Mouse (Mus musculus) midbrain, embryonic 12.5 days (tissue): Measurements from ENCODE around the gene Cracr2a. TPM values are rescaled to one million over a fixed set of nuclear protein-coding genes. Genes with fewer than 3 reads are reported as not detected.

ENCODE experiments used
- ATAC-seq: fragments of 200-750 bp; cut with Nextera tagmentation; 2 replicates; pipeline ENCODE4 v1.8.0; 2017; ENCODE audit warnings: low read depth, moderate TSS enrichment, moderate library complexity; ENCODE audit not compliant: low FRiP score
- H3K27ac ChIP-seq: fragments of 300-500 bp; sonication (generic); replicated peaks from 2 replicates; pipeline ENCODE4 v1.5.1; 2016; ENCODE audit warnings: mild to moderate bottlenecking
- H3K27me3 ChIP-seq: fragments of 300-500 bp; sonication (generic); 2 replicates; pipeline ENCODE4 v1.6.1; 2016; ENCODE audit warnings: mild to moderate bottlenecking
- H3K36me3 ChIP-seq: fragments of 300-500 bp; sonication (generic); 2 replicates; pipeline ENCODE4 v1.6.1; 2016
- H3K4me1 ChIP-seq: fragments of 300-500 bp; sonication (generic); 2 replicates; pipeline ENCODE4 v1.6.1; 2016
- H3K4me2 ChIP-seq: fragments of 300-500 bp; sonication (generic); replicated peaks from 2 replicates; pipeline ENCODE4 v1.6.1; 2016; ENCODE audit warnings: mild to moderate bottlenecking, moderate library complexity
- H3K4me3 ChIP-seq: fragments of 300-500 bp; sonication (generic); 2 replicates; pipeline ENCODE4 v1.5.1; 2016; ENCODE audit warnings: mild to moderate bottlenecking
- H3K9ac ChIP-seq: fragments of 300-500 bp; sonication (generic); replicated peaks from 2 replicates; pipeline ENCODE4 v1.6.1; 2016; ENCODE audit warnings: mild to moderate bottlenecking, moderate library complexity
- H3K9me3 ChIP-seq: fragments of 300-500 bp; sonication (generic); 2 replicates; pipeline ENCODE4 v1.6.1; 2016; ENCODE audit warnings: mild to moderate bottlenecking
- WGBS: fragments of 180-500 bp; shearing (Covaris S2); methylation state at CpG from one replicate; pipeline ENCODE4 v1.1.7; 2016; 5-methylcytosine and 5-hydroxymethylcytosine counted together
- polyA plus RNA-seq: library from polyadenylated mRNA; unstranded; fragments of >200 nt; fragmentation: Nextera tagmentation; extraction: Ambion mirVana; gene quantifications from 2 replicates; pipeline ENCODE4 v1.2.1, GENCODE M21; 2016

Cracr2a gene
- polyA plus RNA-seq, 1 experiment from 2014 or later, result 1.1 TPM

- no peaks in the 10 kb centered on the region for H3K36me3 ChIP-seq
- H3K27ac ChIP-seq, result no peak overlapping the region
- ATAC-seq, result no peak
Measured at GRCm38 (mm10) chr6:127635462-127636189, 74.5 kb downstream of the Cracr2a start.

GRCm38 (mm10) chr6:127641077-127641801 lies 80.1 kb downstream of the Cracr2a start:
- no peak overlapping the region for H3K27ac ChIP-seq
- no peak overlapping the region for H3K4me2 ChIP-seq
- no peaks in the 10 kb centered on the region for H3K4me1 ChIP-seq
- H3K36me3 ChIP-seq, result no peaks in the 10 kb centered on the region
- H3K9ac ChIP-seq, result no peak overlapping the region
- H3K4me3 ChIP-seq, result no peak overlapping the region
- 0 out of 2 replicates have a peak, but pooled peaks cover 5% of the 10 kb centered on the region for H3K27me3 ChIP-seq
- no peak for ATAC-seq
- H3K9me3 ChIP-seq, result no peaks in the 10 kb centered on the region
- 76% methylated on average over 8 of the region's 8 CpGs for WGBS

More at GRCm38 (mm10) chr6:127635462-127636189, 74.5 kb downstream of the Cracr2a start:
- Histone ChIP-seq H3K9ac (no peak overlapping the region), H3K4me2 (no peak overlapping the region), H3K4me1 (peaks cover 10% of the 10 kb centered on the region), H3K4me3 (no peak overlapping the region), H3K9me3 (no peaks in the 10 kb centered on the region), H3K27me3 (0 out of 2 replicates have a peak, but pooled peaks cover 5% of the 10 kb centered on the region)
- 46% methylated on average over 9 of the region's 9 CpGs for WGBS

GRCm38 (mm10) chr6:127655988-127656387 lies 94.8 kb downstream of the Cracr2a start:
- no peak overlapping the region for H3K4me3 ChIP-seq
- no peak overlapping the region for H3K9ac ChIP-seq
- 26% methylated on average over 4 of the region's 4 CpGs for WGBS
- H3K9me3 ChIP-seq, result no peaks in the 10 kb centered on the region; the same call in 1 of the 2 replicates
- no peak overlapping the region for H3K27ac ChIP-seq
- H3K4me1 ChIP-seq, result 0 out of 2 replicates have a peak, but pooled peaks cover 4% of the 10 kb centered on the region
- H3K27me3 ChIP-seq, result no peaks in the 10 kb centered on the region
- H3K4me2 ChIP-seq, result no peak overlapping the region
- no peaks in the 10 kb centered on the region for H3K36me3 ChIP-seq
- ATAC-seq, result no peak

- no peaks in the 10 kb centered on the region; the same call in 1 of the 2 replicates for H3K9me3 ChIP-seq
- no peaks in the 10 kb centered on the region for H3K36me3 ChIP-seq
- WGBS, result 93% methylated on average over 11 of the region's 11 CpGs
- H3K9ac ChIP-seq, result no peak overlapping the region
- no peak for ATAC-seq
- no peak overlapping the region for H3K4me3 ChIP-seq
- no peak overlapping the region for H3K4me2 ChIP-seq
- no peak overlapping the region for H3K27ac ChIP-seq
- H3K27me3 ChIP-seq, result no peaks in the 10 kb centered on the region
- H3K4me1 ChIP-seq, result 0 out of 2 replicates have a peak, but pooled peaks cover 4% of the 10 kb centered on the region
Measured at GRCm38 (mm10) chr6:127657152-127657551, 96.0 kb downstream of the Cracr2a start.

GRCm38 (mm10) chr6:127659472-127659871 lies 98.3 kb downstream of the Cracr2a start:
- H3K4me3 ChIP-seq, result no peak overlapping the region
- no peak overlapping the region for H3K9ac ChIP-seq
- ATAC-seq, result no peak
- 78% methylated on average over 5 of the region's 5 CpGs for WGBS
- no peak overlapping the region for H3K4me2 ChIP-seq
- H3K36me3 ChIP-seq, result no peaks in the 10 kb centered on the region
- H3K27ac ChIP-seq, result no peak overlapping the region
- H3K4me1 ChIP-seq, result peaks cover 4% of the 10 kb centered on the region; the same call in 1 of the 2 replicates
- no peaks in the 10 kb centered on the region for H3K9me3 ChIP-seq
- H3K27me3 ChIP-seq, result no peaks in the 10 kb centered on the region

- 94% methylated on average over 4 of the region's 4 CpGs for WGBS
- no peak overlapping the region for H3K9ac ChIP-seq
- ATAC-seq, result no peak
- H3K36me3 ChIP-seq, result no peaks in the 10 kb centered on the region
- no peaks in the 10 kb centered on the region for H3K27me3 ChIP-seq
- H3K9me3 ChIP-seq, result no peaks in the 10 kb centered on the region
- no peak overlapping the region for H3K4me3 ChIP-seq
- H3K27ac ChIP-seq, result no peak overlapping the region
- peaks cover 4% of the 10 kb centered on the region; the same call in 1 of the 2 replicates for H3K4me1 ChIP-seq
- no peak overlapping the region for H3K4me2 ChIP-seq
Measured at GRCm38 (mm10) chr6:127659966-127660365, 98.8 kb downstream of the Cracr2a start.

- ATAC-seq, result no peak
- H3K9ac ChIP-seq, result no peak overlapping the region
- WGBS, result 94% methylated on average over 7 of the region's 7 CpGs
- H3K36me3 ChIP-seq, result no peaks in the 10 kb centered on the region
- H3K4me2 ChIP-seq, result no peak overlapping the region
- H3K27me3 ChIP-seq, result no peaks in the 10 kb centered on the region
- no peak overlapping the region for H3K4me3 ChIP-seq
- no peak overlapping the region for H3K27ac ChIP-seq
- peaks cover 4% of the 10 kb centered on the region; the same call in 1 of the 2 replicates for H3K4me1 ChIP-seq
- H3K9me3 ChIP-seq, result no peaks in the 10 kb centered on the region
Measured at GRCm38 (mm10) chr6:127661717-127662292, 100.7 kb downstream of the Cracr2a start.

GRCm38 (mm10) chr6:127663263-127663662 lies 102.1 kb downstream of the Cracr2a start:
- ATAC-seq, result no peak
- no peaks in the 10 kb centered on the region for H3K36me3 ChIP-seq

GRCm38 (mm10) chr6:127669313-127669712 lies 108.2 kb downstream of the Cracr2a start:
- no peak overlapping the region for H3K27ac ChIP-seq

More at GRCm38 (mm10) chr6:127663263-127663662, 102.1 kb downstream of the Cracr2a start:
- Histone ChIP-seq H3K4me1 (peaks cover 4% of the 10 kb centered on the region; the same call in 1 of the 2 replicates), H3K4me3 (no peak overlapping the region), H3K9ac (no peak overlapping the region), H3K27me3 (no peaks in the 10 kb centered on the region), H3K27ac (no peak overlapping the region), H3K4me2 (no peak overlapping the region), H3K9me3 (no peaks in the 10 kb centered on the region)
- 84% methylated on average over 7 of the region's 7 CpGs for WGBS

GRCm38 (mm10) chr6:127670031-127670430 lies 108.9 kb downstream of the Cracr2a start:
- Histone ChIP-seq H3K4me2 (no peak overlapping the region), H3K36me3 (no peaks in the 10 kb centered on the region), H3K4me1 (peaks cover 6% of the 10 kb centered on the region; the same call in 1 of the 2 replicates), H3K27ac (no peak overlapping the region), H3K9ac (no peak overlapping the region), H3K9me3 (0 out of 2 replicates have a peak, but pooled peaks cover 4% of the 10 kb centered on the region), H3K27me3 (no peaks in the 10 kb centered on the region), H3K4me3 (no peak overlapping the region)
- 92% methylated on average over 4 of the region's 4 CpGs for WGBS
- no peak for ATAC-seq

More at GRCm38 (mm10) chr6:127669313-127669712, 108.2 kb downstream of the Cracr2a start:
- no peaks in the 10 kb centered on the region for H3K27me3 ChIP-seq
- 59% methylated on average over 4 of the region's 4 CpGs for WGBS
- no peak overlapping the region for H3K4me2 ChIP-seq
- H3K4me3 ChIP-seq, result no peak overlapping the region
- 0 out of 2 replicates have a peak, but pooled peaks cover 4% of the 10 kb centered on the region for H3K9me3 ChIP-seq
- no peak overlapping the region for H3K9ac ChIP-seq
- peaks cover 6% of the 10 kb centered on the region; the same call in 1 of the 2 replicates for H3K4me1 ChIP-seq
- H3K36me3 ChIP-seq, result no peaks in the 10 kb centered on the region
- ATAC-seq, result no peak

- H3K27me3 ChIP-seq, result no peaks in the 10 kb centered on the region
- no peaks in the 10 kb centered on the region for H3K36me3 ChIP-seq
- H3K4me2 ChIP-seq, result no peak overlapping the region
- 89% methylated on average over 7 of the region's 7 CpGs for WGBS
- 0 out of 2 replicates have a peak, but pooled peaks cover 4% of the 10 kb centered on the region for H3K9me3 ChIP-seq
- H3K27ac ChIP-seq, result no peak overlapping the region
- H3K4me1 ChIP-seq, result peaks cover 6% of the 10 kb centered on the region; the same call in 1 of the 2 replicates
- no peak for ATAC-seq
- no peak overlapping the region for H3K4me3 ChIP-seq
- H3K9ac ChIP-seq, result no peak overlapping the region
Measured at GRCm38 (mm10) chr6:127672071-127672470, 110.9 kb downstream of the Cracr2a start.
